Mouse (Mus musculus) testis, adult 2 months (tissue): ENCODE results near the gene Endod1. TPM values are rescaled to one million over a fixed set of nuclear protein-coding genes. Genes with fewer than 3 reads are reported as not detected.

Source experiments
- H3K27ac ChIP-seq: fragments of 200-500 bp; 2 replicates; pipeline ENCODE4 v1.5.1; 2012; ENCODE audit warnings: low read depth, low read length; ENCODE audit not compliant: control insufficient read depth, insufficient read depth
- H3K27me3 ChIP-seq: fragments of 200-500 bp; 2 replicates; pipeline ENCODE4 v1.6.1; 2012; ENCODE audit warnings: mild to moderate bottlenecking, low read length, moderate library complexity; ENCODE audit not compliant: control insufficient read depth, insufficient read depth
- H3K36me3 ChIP-seq: fragments of 200-500 bp; 2 replicates; pipeline ENCODE4 v1.6.1; 2012; ENCODE audit warnings: mild to moderate bottlenecking, low read length; ENCODE audit not compliant: control insufficient read depth, insufficient read depth
- H3K4me1 ChIP-seq: fragments of 200-500 bp; 2 replicates; pipeline ENCODE4 v1.6.1; 2012; ENCODE audit warnings: low read length; ENCODE audit not compliant: control insufficient read depth, insufficient read depth
- H3K4me3 ChIP-seq: fragments of 200-500 bp; 2 replicates; pipeline ENCODE4 v1.5.1; 2012; ENCODE audit warnings: low read depth, mild to moderate bottlenecking, low read length, moderate library complexity, mixed read lengths; ENCODE audit not compliant: control insufficient read depth
- CTCF ChIP-seq: fragments of 200-500 bp; IDR thresholded peaks from 2 replicates; pipeline ENCODE4 v1.5.1; 2012; ENCODE audit warnings: low read depth, mild to moderate bottlenecking, inconsistent platforms, low read length, moderate library complexity; ENCODE audit not compliant: control insufficient read depth, insufficient read depth, insufficient replicate concordance
- POLR2A ChIP-seq: fragments of 200-500 bp; IDR thresholded peaks from 2 replicates; pipeline ENCODE4 v1.6.1; 2012; ENCODE audit warnings: low read depth, mild to moderate bottlenecking, inconsistent platforms, low read length, moderate library complexity; ENCODE audit not compliant: control insufficient read depth
- polyA plus RNA-seq: library from polyadenylated mRNA; depleted of rRNA; stranded (reverse); fragments of >200 nt; gene quantifications from 2 replicates; pipeline ENCODE4 v1.2.3, GENCODE M21; 2012; rRNA removed

Endod1 gene
- polyA plus RNA-seq, 1 experiment, result 5.1 TPM

- Histone ChIP-seq H3K36me3 (peaks cover 5% of the 10 kb centered on the region), H3K27ac (no peak overlapping the region), H3K27me3 (no peaks in the 10 kb centered on the region), H3K4me3 (no peak overlapping the region), H3K4me1 (no peaks in the 10 kb centered on the region)
- TF ChIP-seq POLR2A, result no peak
- TF ChIP-seq CTCF, result no peak
Measured at GRCm38 (mm10) chr9:14316618-14317017, 64.7 kb downstream of the Endod1 start.

GRCm38 (mm10) chr9:14314477-14314876, 66.8 kb downstream of the Endod1 start:
- no peaks in the 10 kb centered on the region for H3K27me3 ChIP-seq
- H3K4me1 ChIP-seq, result no peaks in the 10 kb centered on the region
- no peak overlapping the region for H3K4me3 ChIP-seq
- TF ChIP-seq CTCF, result no peak
- TF ChIP-seq POLR2A, result no peak
- no peak overlapping the region for H3K27ac ChIP-seq
- H3K36me3 ChIP-seq, result peaks cover 5% of the 10 kb centered on the region

GRCm38 (mm10) chr9:14313968-14314367, 67.3 kb downstream of the Endod1 start:
- no peaks in the 10 kb centered on the region for H3K27me3 ChIP-seq
- TF ChIP-seq POLR2A, result no peak
- no peak for TF ChIP-seq CTCF
- peaks cover 4% of the 10 kb centered on the region for H3K36me3 ChIP-seq
- no peak overlapping the region for H3K27ac ChIP-seq
- H3K4me3 ChIP-seq, result no peak overlapping the region
- H3K4me1 ChIP-seq, result no peaks in the 10 kb centered on the region

- Histone ChIP-seq H3K4me3 (no peak overlapping the region), H3K27ac (no peak overlapping the region), H3K36me3 (no peaks in the 10 kb centered on the region; the same call in 1 of the 2 replicates), H3K4me1 (no peaks in the 10 kb centered on the region), H3K27me3 (no peaks in the 10 kb centered on the region)
- TF ChIP-seq POLR2A, result no peak
- no peak for TF ChIP-seq CTCF
Measured at GRCm38 (mm10) chr9:14307341-14307740, 74.0 kb downstream of the Endod1 start.

- Histone ChIP-seq H3K27me3 (no peaks in the 10 kb centered on the region), H3K36me3 (no peaks in the 10 kb centered on the region), H3K4me1 (no peaks in the 10 kb centered on the region), H3K27ac (no peak overlapping the region), H3K4me3 (no peak overlapping the region)
- TF ChIP-seq POLR2A (no peak), CTCF (no peak)
Measured at GRCm38 (mm10) chr9:14304262-14304968, 76.9 kb downstream of the Endod1 start.

Other genes starting within 250 kb of the Endod1 start
- 12.7 and 14.1 TPM in 2 replicates for gene Sesn3, start 106.4 kb downstream of the Endod1 start, polyA plus RNA-seq
- 78.0 and 80.1 TPM in 2 replicates for gene Kdm4d, start 119.0 kb upstream of the Endod1 start, polyA plus RNA-seq
- gene Cwc15, start 119.1 kb upstream of the Endod1 start, polyA plus RNA-seq, result 21.9 and 22.6 TPM in 2 replicates